Mouse (Mus musculus) forebrain, embryonic 11.5 days (tissue): Measurements from ENCODE around the gene Atf1. TPM values are rescaled to one million over a fixed set of nuclear protein-coding genes. Genes with fewer than 3 reads are reported as not detected.

Source experiments
- ATAC-seq: fragments of 200-750 bp; cut with Nextera tagmentation; replicated peaks from 2 replicates; pipeline ENCODE4 v1.8.0; 2017; ENCODE audit warnings: moderate TSS enrichment; ENCODE audit not compliant: low FRiP score
- DNase-seq: peaks from one replicate; pipeline ENCODE4 v3.0.0-alpha.2; 2017; ENCODE audit warnings: low spot score
- H3K27ac ChIP-seq: fragments of 300-500 bp; sonication (generic); 2 replicates; pipeline ENCODE4 v1.5.1; 2014; ENCODE audit warnings: low read depth, low read length
- H3K27me3 ChIP-seq: fragments of 300-500 bp; sonication (generic); 2 replicates; pipeline ENCODE4 v1.6.1; 2014; ENCODE audit warnings: mild to moderate bottlenecking, low read length, mixed read lengths; ENCODE audit not compliant: control insufficient read depth, insufficient read depth
- H3K36me3 ChIP-seq: fragments of 300-500 bp; sonication (generic); 2 replicates; pipeline ENCODE4 v1.6.1; 2014; ENCODE audit warnings: mild to moderate bottlenecking, low read length, moderate library complexity, mixed read lengths; ENCODE audit not compliant: control insufficient read depth, insufficient read depth
- H3K4me1 ChIP-seq: fragments of 300-500 bp; sonication (generic); replicated peaks from 2 replicates; pipeline ENCODE4 v1.6.1; 2014; ENCODE audit warnings: low read length, mixed read lengths; ENCODE audit not compliant: control insufficient read depth, insufficient read depth
- H3K4me2 ChIP-seq: fragments of 300-500 bp; sonication (generic); 2 replicates; pipeline ENCODE4 v1.6.1; 2014; ENCODE audit warnings: low read depth, mild to moderate bottlenecking, low read length, moderate library complexity, mixed read lengths; ENCODE audit not compliant: severe bottlenecking
- H3K4me3 ChIP-seq: fragments of 300-500 bp; sonication (generic); 2 replicates; pipeline ENCODE4 v1.5.1; 2014; ENCODE audit warnings: low read depth, low read length
- H3K9ac ChIP-seq: fragments of 300-500 bp; sonication (generic); 2 replicates; pipeline ENCODE4 v1.6.1; 2014; ENCODE audit warnings: low read length
- H3K9me3 ChIP-seq: fragments of 300-500 bp; sonication (generic); 2 replicates; pipeline ENCODE4 v1.6.1; 2016; ENCODE audit warnings: low read length, mixed read lengths; ENCODE audit not compliant: control insufficient read depth
- WGBS: fragments of 180-500 bp; shearing (Covaris S2); extraction: QIAGEN DNeasy Blood & Tissue Kit; methylation state at CpG from one replicate; pipeline ENCODE4 v1.1.7; 2014; 5-methylcytosine and 5-hydroxymethylcytosine counted together
- polyA plus RNA-seq: library from polyadenylated mRNA; unstranded; fragments of >200 nt; fragmentation: Nextera tagmentation; extraction: Ambion mirVana; gene quantifications from 2 replicates; pipeline ENCODE4 v1.2.1, GENCODE M21; 2014

Gene Atf1
- polyA plus RNA-seq, 1 experiment from 2014 or later = 45.5 TPM

- DNase-seq (no peak), ATAC-seq (no peak)
- Histone ChIP-seq H3K9me3 (no peaks in the 10 kb centered on the region), H3K27ac (no peak overlapping the region), H3K4me3 (no peak overlapping the region), H3K4me1 (no peaks in the 10 kb centered on the region), H3K27me3 (no peaks in the 10 kb centered on the region), H3K4me2 (no peak overlapping the region), H3K36me3 (peaks cover 9% of the 10 kb centered on the region; the same call in 1 of the 2 replicates), H3K9ac (no peak overlapping the region)
- 95% methylated on average over 9 of the region's 9 CpGs for WGBS
Measured at GRCm38 (mm10) chr15:100186234-100186633, 41.4 kb upstream of the Atf1 start.

GRCm38 (mm10) chr15:100186882-100187672, 40.5 kb upstream of the Atf1 start:
- ATAC-seq (no peak), DNase-seq (no peak)
- WGBS = 91% methylated on average over 8 of the region's 8 CpGs
- Histone ChIP-seq H3K4me1 (no peaks in the 10 kb centered on the region), H3K27me3 (no peaks in the 10 kb centered on the region), H3K36me3 (peaks cover 9% of the 10 kb centered on the region; the same call in 1 of the 2 replicates), H3K4me2 (no peak overlapping the region), H3K9me3 (no peaks in the 10 kb centered on the region), H3K4me3 (no peak overlapping the region), H3K27ac (no peak overlapping the region), H3K9ac (no peak overlapping the region)

DNA sequence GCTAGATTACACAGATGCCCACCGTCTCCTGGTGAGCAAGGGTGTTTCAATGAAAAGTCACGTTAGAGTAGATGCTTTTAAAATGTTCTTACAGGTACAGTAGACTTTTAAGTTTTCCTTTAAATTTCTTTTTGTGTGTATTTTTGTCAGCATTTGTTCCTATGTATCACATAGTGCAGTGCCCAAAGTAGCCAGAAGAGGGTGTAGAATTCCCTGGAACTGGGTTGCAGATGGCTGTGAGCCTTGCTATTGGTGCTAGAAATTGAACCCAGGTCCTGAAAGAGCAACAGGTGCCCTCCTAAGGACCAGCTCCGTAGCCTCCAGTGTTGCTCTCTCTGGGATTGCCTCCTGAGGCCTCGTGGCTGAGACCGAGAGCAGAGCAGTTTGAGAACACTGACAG, 39.1 kb upstream of the Atf1 start:
- DNase-seq (no peak), ATAC-seq (no peak)
- H3K9me3 ChIP-seq = no peaks in the 10 kb centered on the region
- no peak overlapping the region for H3K4me3 ChIP-seq
- peaks cover 11% of the 10 kb centered on the region; the same call in 1 of the 2 replicates for H3K36me3 ChIP-seq
- H3K9ac ChIP-seq = no peak overlapping the region
- H3K4me1 ChIP-seq = no peaks in the 10 kb centered on the region
- H3K4me2 ChIP-seq = no peak overlapping the region
- 91% methylated on average over 5 of the region's 5 CpGs for WGBS
- no peak overlapping the region for H3K27ac ChIP-seq
- no peaks in the 10 kb centered on the region for H3K27me3 ChIP-seq

DNA sequence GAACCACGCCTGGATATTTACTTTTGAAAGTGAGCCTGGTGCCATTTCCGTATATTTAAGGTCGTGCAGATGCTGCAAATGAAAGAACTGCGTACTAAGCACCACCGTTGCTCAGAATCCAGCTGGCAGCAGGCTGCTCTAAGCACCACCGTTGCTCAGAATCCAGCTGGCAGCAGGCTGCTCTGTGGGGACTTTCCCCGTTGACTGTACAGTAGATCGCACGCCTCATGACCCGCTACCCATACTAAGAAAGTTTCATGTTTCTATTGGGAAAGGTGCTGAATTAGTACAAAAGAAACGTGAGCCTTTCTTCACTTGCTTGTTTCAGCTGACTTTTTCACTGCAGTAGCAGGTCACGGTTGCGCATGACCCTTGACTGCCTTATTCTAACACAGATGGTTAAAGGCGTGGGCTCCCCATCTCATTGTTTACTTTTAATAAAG, 38.6 kb upstream of the Atf1 start:
- Histone ChIP-seq H3K9ac (no peak overlapping the region), H3K4me1 (no peaks in the 10 kb centered on the region), H3K36me3 (peaks cover 11% of the 10 kb centered on the region; the same call in 1 of the 2 replicates), H3K27me3 (no peaks in the 10 kb centered on the region), H3K4me2 (no peak overlapping the region), H3K27ac (no peak overlapping the region), H3K9me3 (no peaks in the 10 kb centered on the region), H3K4me3 (no peak overlapping the region)
- ATAC-seq (no peak), DNase-seq (no peak)
- WGBS = 89% methylated on average over 14 of the region's 14 CpGs

DNA sequence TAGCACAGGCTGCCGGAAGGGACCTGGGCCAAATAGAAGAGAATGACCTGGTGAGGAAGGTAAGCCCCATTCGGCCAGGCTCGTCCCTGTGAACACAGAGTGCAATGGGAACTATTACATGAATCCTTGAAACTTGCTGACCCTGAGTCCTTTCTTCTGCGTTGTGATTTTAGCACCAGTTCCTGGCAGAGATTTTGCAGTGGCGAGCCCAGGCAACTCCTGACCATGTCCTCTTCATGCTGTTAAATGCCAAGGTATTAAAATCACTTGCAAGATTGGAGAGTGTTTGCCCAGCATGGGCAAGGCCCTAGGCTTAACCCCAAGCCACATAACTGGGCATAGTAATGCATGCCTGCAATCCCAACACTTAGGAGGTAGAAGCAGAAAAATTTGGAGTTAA, 37.5 kb upstream of the Atf1 start:
- no peak overlapping the region for H3K27ac ChIP-seq
- no peaks in the 10 kb centered on the region for H3K4me1 ChIP-seq
- no peak for ATAC-seq
- no peak for DNase-seq
- H3K27me3 ChIP-seq = no peaks in the 10 kb centered on the region
- WGBS = 94% methylated on average over 5 of the region's 5 CpGs
- H3K9ac ChIP-seq = no peak overlapping the region
- H3K9me3 ChIP-seq = no peaks in the 10 kb centered on the region
- no peak overlapping the region for H3K4me3 ChIP-seq
- H3K4me2 ChIP-seq = no peak overlapping the region
- peaks cover 7% of the 10 kb centered on the region; the same call in 1 of the 2 replicates for H3K36me3 ChIP-seq

- H3K27ac ChIP-seq = no peak overlapping the region
- no peak for ATAC-seq
- H3K27me3 ChIP-seq = no peaks in the 10 kb centered on the region
- peaks cover 6% of the 10 kb centered on the region; the same call in 1 of the 2 replicates for H3K36me3 ChIP-seq
- H3K9me3 ChIP-seq = no peaks in the 10 kb centered on the region
- no peak overlapping the region for H3K4me2 ChIP-seq
- no peak for DNase-seq
- 89% methylated on average over 11 of the region's 11 CpGs for WGBS
- no peak overlapping the region for H3K9ac ChIP-seq
- no peak overlapping the region for H3K4me3 ChIP-seq
- H3K4me1 ChIP-seq = no peaks in the 10 kb centered on the region
Measured at GRCm38 (mm10) chr15:100198983-100199745, 28.5 kb upstream of the Atf1 start.

- WGBS = 92% methylated on average over 3 of the region's 3 CpGs
- H3K27ac ChIP-seq = no peak overlapping the region
- no peak overlapping the region for H3K9ac ChIP-seq
- no peak for ATAC-seq
- no peak overlapping the region for H3K4me3 ChIP-seq
- H3K4me2 ChIP-seq = no peak overlapping the region
- H3K27me3 ChIP-seq = no peaks in the 10 kb centered on the region
- H3K36me3 ChIP-seq = peaks cover 8% of the 10 kb centered on the region
- H3K4me1 ChIP-seq = no peaks in the 10 kb centered on the region
- no peak for DNase-seq
- no peaks in the 10 kb centered on the region for H3K9me3 ChIP-seq
Measured at GRCm38 (mm10) chr15:100199790-100200189, 27.8 kb upstream of the Atf1 start.

DNA sequence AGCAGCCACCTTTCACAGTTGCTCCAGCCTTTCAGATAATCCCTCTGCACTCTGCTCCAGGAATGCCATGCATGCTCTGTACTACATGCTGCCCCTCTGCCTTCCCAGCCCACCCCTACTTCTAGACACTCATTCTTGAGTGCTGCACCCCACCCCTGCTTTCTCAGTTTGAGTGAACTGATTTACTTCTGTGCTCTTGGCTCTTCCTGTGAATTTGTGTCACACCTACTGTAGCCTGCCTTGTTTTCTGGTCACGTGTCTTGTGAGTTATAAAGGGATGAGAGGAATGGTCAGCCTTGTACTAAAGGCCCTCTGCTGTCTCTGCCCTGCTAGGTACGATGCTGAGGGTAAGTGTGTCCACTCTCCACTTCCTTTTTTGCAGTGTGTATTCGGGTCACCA, 25.8 kb upstream of the Atf1 start:
- H3K4me3 ChIP-seq = no peak overlapping the region
- H3K9me3 ChIP-seq = no peaks in the 10 kb centered on the region
- DNase-seq (no peak), ATAC-seq (no peak)
- no peak overlapping the region for H3K27ac ChIP-seq
- no peak overlapping the region for H3K9ac ChIP-seq
- H3K27me3 ChIP-seq = no peaks in the 10 kb centered on the region
- no peaks in the 10 kb centered on the region for H3K4me1 ChIP-seq
- peaks cover 5% of the 10 kb centered on the region for H3K36me3 ChIP-seq
- 93% methylated on average over 3 of the region's 3 CpGs for WGBS
- H3K4me2 ChIP-seq = no peak overlapping the region
